Mouse (Mus musculus) heart, embryonic 14.5 days (tissue): Measurements from ENCODE around the gene Fbxw5. TPM values are rescaled to one million over a fixed set of nuclear protein-coding genes. Genes with fewer than 3 reads are reported as not detected.
A peak's percentile ranks its signal among the peaks of the same experiment; 100 is the strongest.

Experiments
- ATAC-seq: fragments of 200-750 bp; cut with Nextera tagmentation; 2 replicates; pipeline ENCODE4 v1.8.0; 2017; ENCODE audit warnings: low read depth, moderate TSS enrichment; ENCODE audit not compliant: insufficient number of reproducible peaks, insufficient read depth, low FRiP score
- H3K27ac ChIP-seq, 2 experiments: fragments of 200-500 bp in 1 of 2; fragments of 300-500 bp in 1 of 2; sonication (generic) in 1 of 2; replicated peaks in 1 of 2; 2 replicates each; pipeline ENCODE4 v1.5.1; 2012 to 2014; ENCODE audit warnings: low read depth in 2 of 2, low read length in 2 of 2, control low read depth in 1 of 2, mild to moderate bottlenecking in 1 of 2, mixed read lengths in 1 of 2; ENCODE audit not compliant: control insufficient read depth in 1 of 2, insufficient read depth in 1 of 2
- H3K27me3 ChIP-seq: fragments of 300-500 bp; sonication (generic); 2 replicates; pipeline ENCODE4 v1.6.1; 2014; ENCODE audit warnings: mild to moderate bottlenecking, low read length, control low read depth; ENCODE audit not compliant: control insufficient read depth, insufficient read depth
- H3K36me3 ChIP-seq: fragments of 300-500 bp; sonication (generic); 2 replicates; pipeline ENCODE4 v1.6.1; 2014; ENCODE audit warnings: mild to moderate bottlenecking, control low read depth, low read length, mixed read lengths; ENCODE audit not compliant: control insufficient read depth, insufficient read depth
- H3K4me1 ChIP-seq, 2 experiments: fragments of 200-500 bp in 1 of 2; fragments of 300-500 bp in 1 of 2; sonication (generic) in 1 of 2; 2 replicates each; pipeline ENCODE4 v1.6.1; 2012 to 2014; ENCODE audit warnings: low read length in 2 of 2, control low read depth in 1 of 2, mixed read lengths in 1 of 2; ENCODE audit not compliant: control insufficient read depth in 2 of 2, insufficient read depth in 2 of 2
- H3K4me2 ChIP-seq: fragments of 300-500 bp; sonication (generic); 2 replicates; pipeline ENCODE4 v1.6.1; 2014; ENCODE audit warnings: mild to moderate bottlenecking, low read length
- H3K4me3 ChIP-seq, 2 experiments: fragments of 200-500 bp in 1 of 2; fragments of 300-500 bp in 1 of 2; sonication (generic) in 1 of 2; 2 replicates each; pipeline ENCODE4 v1.5.1; 2012 to 2014; ENCODE audit warnings: low read length in 2 of 2, mild to moderate bottlenecking in 2 of 2, control low read depth in 1 of 2, low read depth in 1 of 2, moderate library complexity in 1 of 2; ENCODE audit not compliant: control insufficient read depth in 1 of 2, insufficient read depth in 1 of 2
- H3K9ac ChIP-seq: fragments of 300-500 bp; sonication (generic); 2 replicates; pipeline ENCODE4 v1.6.1; 2014; ENCODE audit warnings: mild to moderate bottlenecking, low read length
- H3K9me3 ChIP-seq: fragments of 300-500 bp; sonication (generic); 2 replicates; pipeline ENCODE4 v1.6.1; 2016; ENCODE audit warnings: low read length, control low read depth; ENCODE audit not compliant: control insufficient read depth
- WGBS: fragments of 180-500 bp; shearing (Covaris S2); extraction: QIAGEN DNeasy Blood & Tissue Kit; methylation state at CpG from one replicate; pipeline ENCODE4 v1.1.7; 2014; 5-methylcytosine and 5-hydroxymethylcytosine counted together
- polyA plus RNA-seq: library from polyadenylated mRNA; unstranded; fragments of >200 nt; fragmentation: Nextera tagmentation; extraction: Ambion mirVana; gene quantifications from 2 replicates; pipeline ENCODE4 v1.2.1, GENCODE M21; 2014

Fbxw5 gene
- polyA plus RNA-seq, 1 experiment from 2014 or later = 82.8 TPM

- no peak overlapping the region for H3K4me2 ChIP-seq
- no peak for ATAC-seq
- no peak overlapping the region for H3K4me3 ChIP-seq
- no peaks in the 10 kb centered on the region for H3K9me3 ChIP-seq
- H3K4me1 ChIP-seq = peaks cover 0 to 8% of the 10 kb centered on the region in 2 experiments; a peak in 1 of 4 replicates
- peaks cover 69% of the 10 kb centered on the region for H3K36me3 ChIP-seq
- H3K9ac ChIP-seq = no peak overlapping the region
- WGBS = 65% methylated on average over 8 of the region's 8 CpGs
- no peaks in the 10 kb centered on the region for H3K27me3 ChIP-seq
- no peak overlapping the region for H3K27ac ChIP-seq
These were observed 36.0 kb downstream of the Fbxw5 start for GRCm38 (mm10) chr2:25536531-25536930.

GRCm38 (mm10) chr2:25540541-25540948 lies 40.0 kb downstream of the Fbxw5 start:
- H3K36me3 ChIP-seq = peaks cover 45% of the 10 kb centered on the region
- no peaks in the 10 kb centered on the region for H3K27me3 ChIP-seq
- H3K4me1 ChIP-seq = peaks cover 0 to 9% of the 10 kb centered on the region in 2 experiments; a peak in 2 of 4 replicates
- no peaks in the 10 kb centered on the region for H3K9me3 ChIP-seq
- H3K9ac ChIP-seq = no peak overlapping the region
- H3K27ac ChIP-seq = no peak overlapping the region
- no peak overlapping the region for H3K4me3 ChIP-seq
- no peak overlapping the region for H3K4me2 ChIP-seq
- WGBS = 97% methylated on average over 4 of the region's 4 CpGs
- ATAC-seq = no peak

GRCm38 (mm10) chr2:25541644-25542367 lies 41.3 kb downstream of the Fbxw5 start:
- H3K9me3 ChIP-seq = no peaks in the 10 kb centered on the region
- 85% methylated on average over 10 of the region's 10 CpGs for WGBS
- peaks cover 32% of the 10 kb centered on the region for H3K36me3 ChIP-seq
- H3K4me3 ChIP-seq = no peak overlapping the region
- ATAC-seq = no peak
- H3K4me2 ChIP-seq = no peak overlapping the region
- H3K9ac ChIP-seq = no peak overlapping the region
- H3K4me1 ChIP-seq = peaks cover 4 to 11% of the 10 kb centered on the region in 2 experiments
- H3K27me3 ChIP-seq = no peaks in the 10 kb centered on the region
- no peak overlapping the region for H3K27ac ChIP-seq

GRCm38 (mm10) chr2:25545996-25546810 lies 45.7 kb downstream of the Fbxw5 start:
- Histone ChIP-seq H3K9me3 (no peaks in the 10 kb centered on the region), H3K9ac (peak overlapping the region; percentile 87), H3K4me1 (peaks cover 4 to 11% of the 10 kb centered on the region in 2 experiments), H3K4me2 (peak overlapping the region; percentile 79), H3K36me3 (peaks cover 9% of the 10 kb centered on the region; the same call in 1 of the 2 replicates), H3K27ac (peak overlapping the region; percentile 20 to 79; a peak in 3 of 4 replicates), H3K4me3 (peak overlapping the region; percentile 66 to 85), H3K27me3 (no peaks in the 10 kb centered on the region)
- whole genome bisulfite sequencing = 6% methylated on average over 43 of the region's 43 CpGs
- ATAC-seq = peak; percentile 49

GRCm38 (mm10) chr2:25546811-25547491 lies 46.4 kb downstream of the Fbxw5 start, which contains the start of gene Traf2:
TSS of gene Traf2 (minus strand) at chr2:25546940.
- Histone ChIP-seq H3K27ac (peak within 1 kb of the TSS; percentile 20 to 79; a peak in 3 of 4 replicates), H3K27me3 (no peaks in the 10 kb centered on the region), H3K36me3 (peaks cover 9% of the 10 kb centered on the region; the same call in 1 of the 2 replicates), H3K4me3 (peak within 1 kb of the TSS; percentile 66 to 85), H3K4me1 (peaks cover 4 to 11% of the 10 kb centered on the region in 2 experiments), H3K9ac (peak within 1 kb of the TSS; percentile 87), H3K4me2 (peak within 1 kb of the TSS; percentile 79), H3K9me3 (no peaks in the 10 kb centered on the region)
- peak; percentile 98 for ATAC-seq
- 3% methylated on average over 48 of the region's 48 CpGs for WGBS

GRCm38 (mm10) chr2:25549021-25549991 lies 48.8 kb downstream of the Fbxw5 start:
- H3K27me3 ChIP-seq = no peaks in the 10 kb centered on the region
- no peak overlapping the region for H3K27ac ChIP-seq
- no peak for ATAC-seq
- peaks cover 6% of the 10 kb centered on the region; the same call in 1 of the 2 replicates for H3K36me3 ChIP-seq
- 63% methylated on average over 9 of the region's 9 CpGs for WGBS
- H3K4me3 ChIP-seq = no peak overlapping the region
- no peaks in the 10 kb centered on the region for H3K9me3 ChIP-seq
- H3K9ac ChIP-seq = no peak overlapping the region
- peaks cover 4 to 11% of the 10 kb centered on the region in 2 experiments for H3K4me1 ChIP-seq
- no peak overlapping the region for H3K4me2 ChIP-seq
